Mouse (Mus musculus) forebrain, embryonic 15.5 days (tissue): ENCODE measurements around the gene Pus10. TPM values are rescaled to one million over a fixed set of nuclear protein-coding genes. Genes with fewer than 3 reads are reported as not detected.
"Not testable (repeated sequence)": the region's sequence is repeated elsewhere in the genome, so short reads cannot be mapped to it uniquely, and the experiment has no call there.

ENCODE experiments used
- ATAC-seq: fragments of 200-750 bp; cut with Nextera tagmentation; replicated peaks from 2 replicates; pipeline ENCODE4 v1.8.0; 2017; ENCODE audit warnings: mild to moderate bottlenecking, moderate TSS enrichment, moderate library complexity
- H3K27ac ChIP-seq: fragments of 300-500 bp; sonication (generic); replicated peaks from 2 replicates; pipeline ENCODE4 v1.5.1; 2015; ENCODE audit warnings: mild to moderate bottlenecking, inconsistent platforms
- H3K27me3 ChIP-seq: fragments of 300-500 bp; sonication (generic); 2 replicates; pipeline ENCODE4 v1.6.1; 2015; ENCODE audit warnings: inconsistent platforms
- H3K36me3 ChIP-seq: fragments of 300-500 bp; sonication (generic); 2 replicates; pipeline ENCODE4 v1.6.1; 2015; ENCODE audit warnings: mild to moderate bottlenecking, inconsistent platforms
- H3K4me1 ChIP-seq: fragments of 300-500 bp; sonication (generic); 2 replicates; pipeline ENCODE4 v1.6.1; 2015; ENCODE audit warnings: inconsistent platforms
- H3K4me2 ChIP-seq: fragments of 300-500 bp; sonication (generic); replicated peaks from 2 replicates; pipeline ENCODE4 v1.6.1; 2015; ENCODE audit warnings: mild to moderate bottlenecking, inconsistent platforms
- H3K4me3 ChIP-seq: fragments of 300-500 bp; sonication (generic); 2 replicates; pipeline ENCODE4 v1.5.1; 2015; ENCODE audit warnings: mild to moderate bottlenecking, inconsistent platforms
- H3K9ac ChIP-seq: fragments of 300-500 bp; sonication (generic); replicated peaks from 2 replicates; pipeline ENCODE4 v1.6.1; 2015; ENCODE audit warnings: mild to moderate bottlenecking, inconsistent platforms
- H3K9me3 ChIP-seq: fragments of 300-500 bp; sonication (generic); 2 replicates; pipeline ENCODE4 v1.6.1; 2016; ENCODE audit warnings: inconsistent platforms
- WGBS: fragments of 180-500 bp; shearing (Covaris S2); methylation state at CpG from one replicate; pipeline ENCODE4 v1.1.7; 2015; ENCODE audit warnings: mixed read lengths; 5-methylcytosine and 5-hydroxymethylcytosine counted together
- polyA plus RNA-seq: library from polyadenylated mRNA; unstranded; fragments of >200 nt; fragmentation: Nextera tagmentation; extraction: Ambion mirVana; gene quantifications from 2 replicates; pipeline ENCODE4 v1.2.1, GENCODE M21; 2015

Pus10 gene
- polyA plus RNA-seq, 1 experiment from 2014 or later = 12.1 TPM

DNA sequence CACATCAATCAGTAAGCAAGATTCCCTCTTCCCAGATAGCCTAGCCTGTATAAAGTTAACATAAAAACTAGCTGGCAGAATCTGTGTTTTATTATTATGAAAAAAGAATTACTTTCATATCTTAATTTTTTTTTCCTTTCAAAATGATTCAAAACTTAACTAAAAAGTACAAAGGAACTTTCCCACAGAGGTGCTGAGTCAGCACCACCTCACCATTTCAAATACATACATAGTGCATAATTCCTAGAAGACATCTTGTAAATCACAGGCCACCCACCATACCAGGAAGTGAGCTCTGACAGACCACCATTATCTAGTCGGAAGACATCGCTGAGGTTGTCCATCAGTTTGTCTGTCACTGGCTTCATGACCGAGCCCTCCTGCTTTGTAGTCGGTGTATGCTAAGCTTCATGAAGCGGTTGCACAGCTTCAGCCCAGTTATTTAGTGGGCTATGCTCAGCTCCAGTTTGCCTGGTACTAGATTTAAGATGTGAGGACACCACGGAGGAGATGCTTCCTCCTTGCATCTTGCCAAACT is 69.3 kb downstream of the Pus10 start:
- no peak overlapping the region for H3K4me2 ChIP-seq

DNA sequence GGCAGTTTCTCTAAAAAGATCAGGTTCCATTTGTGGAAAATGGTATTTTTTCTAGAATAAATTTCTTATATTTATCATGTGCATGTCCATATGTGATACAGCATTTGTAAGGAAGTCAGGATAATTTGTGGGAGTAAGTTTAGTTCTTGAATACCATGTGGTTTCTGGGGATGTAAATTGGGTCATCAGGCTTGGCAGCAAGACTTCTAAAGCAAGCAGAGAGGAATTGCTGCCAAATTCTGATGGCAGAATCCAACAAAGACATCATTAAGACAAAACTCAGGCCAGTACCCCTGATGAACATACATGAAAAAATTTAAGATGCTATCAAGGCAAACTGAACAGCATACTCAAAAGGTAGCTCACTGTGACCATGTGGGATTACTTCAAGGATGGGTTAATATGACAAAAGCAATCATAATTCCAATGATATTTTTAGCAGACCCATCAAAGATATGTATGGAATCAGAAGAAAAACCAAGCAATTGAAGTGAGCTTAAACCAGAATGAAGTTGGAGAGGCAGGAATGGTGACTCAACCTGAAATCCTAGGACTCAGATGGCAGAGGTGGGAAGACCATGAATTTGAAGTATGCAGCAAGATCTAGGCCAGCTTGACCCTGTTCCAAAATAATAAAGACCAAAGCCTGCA is 70.5 kb downstream of the Pus10 start:
- H3K36me3 ChIP-seq = peaks cover 11% of the 10 kb centered on the region
- H3K4me2 ChIP-seq = no peak overlapping the region
- H3K4me3 ChIP-seq = no peak overlapping the region
- ATAC-seq = no peak
- no peaks in the 10 kb centered on the region for H3K27me3 ChIP-seq
- no peaks in the 10 kb centered on the region for H3K4me1 ChIP-seq
- H3K9ac ChIP-seq = no peak overlapping the region
- H3K27ac ChIP-seq = no peak overlapping the region
- H3K9me3 ChIP-seq = no peaks in the 10 kb centered on the region

More for the DNA sequence above, 69.3 kb downstream of the Pus10 start:
- Histone ChIP-seq H3K4me3 (no peak overlapping the region), H3K27ac (no peak overlapping the region), H3K27me3 (no peaks in the 10 kb centered on the region), H3K9me3 (no peaks in the 10 kb centered on the region), H3K9ac (no peak overlapping the region), H3K4me1 (no peaks in the 10 kb centered on the region), H3K36me3 (peaks cover 19% of the 10 kb centered on the region)
- no peak for ATAC-seq
- 93% methylated on average over 6 of the region's 6 CpGs for WGBS

DNA sequence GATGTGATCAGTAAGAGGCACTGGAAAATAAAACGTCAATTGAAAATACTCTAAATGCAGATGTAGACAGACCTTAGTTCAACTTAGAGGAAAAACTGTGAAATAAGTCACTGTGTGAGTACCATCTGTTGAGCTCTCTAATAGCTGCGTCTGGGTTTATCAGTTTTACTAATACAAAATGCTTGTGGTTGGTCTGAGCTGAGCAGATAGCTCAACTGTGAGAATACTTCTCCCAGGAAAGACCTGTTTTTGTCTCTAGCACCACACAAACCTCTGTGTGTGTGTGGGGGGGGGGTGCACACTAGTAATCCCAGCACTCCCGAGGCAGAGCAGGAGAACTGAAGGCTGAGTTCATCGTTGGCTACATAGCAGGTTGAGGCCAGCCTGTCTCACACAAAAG is 75.4 kb downstream of the Pus10 start:
- H3K36me3 ChIP-seq = no peaks in the 10 kb centered on the region
- H3K27me3 ChIP-seq = no peaks in the 10 kb centered on the region
- no peak overlapping the region for H3K4me2 ChIP-seq
- WGBS = 71% methylated on average over 4 of the region's 4 CpGs
- no peak overlapping the region for H3K27ac ChIP-seq
- no peak overlapping the region for H3K4me3 ChIP-seq
- H3K9me3 ChIP-seq = no peaks in the 10 kb centered on the region
- no peaks in the 10 kb centered on the region for H3K4me1 ChIP-seq
- no peak for ATAC-seq
- no peak overlapping the region for H3K9ac ChIP-seq

DNA sequence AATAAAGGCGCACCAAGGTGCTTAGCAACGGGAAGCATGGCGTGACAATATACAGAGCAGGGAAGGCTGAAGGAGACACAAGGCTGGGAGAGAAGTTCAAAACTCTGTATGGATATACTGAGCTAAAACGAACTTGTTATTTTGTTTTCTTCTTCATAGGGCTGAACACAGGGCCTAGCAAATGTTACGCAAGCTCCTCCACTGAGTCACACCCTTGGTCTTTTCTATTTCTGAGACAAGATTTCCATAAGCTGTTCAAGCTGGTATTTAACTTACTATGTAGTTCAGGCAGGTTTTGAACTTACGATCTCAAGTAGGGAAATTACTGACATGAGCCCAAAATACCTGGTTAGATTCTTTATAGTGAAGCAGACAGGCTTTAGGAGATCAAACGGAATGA is 75.9 kb downstream of the Pus10 start:
- 89% methylated on average over 7 of the region's 7 CpGs for WGBS

DNA sequence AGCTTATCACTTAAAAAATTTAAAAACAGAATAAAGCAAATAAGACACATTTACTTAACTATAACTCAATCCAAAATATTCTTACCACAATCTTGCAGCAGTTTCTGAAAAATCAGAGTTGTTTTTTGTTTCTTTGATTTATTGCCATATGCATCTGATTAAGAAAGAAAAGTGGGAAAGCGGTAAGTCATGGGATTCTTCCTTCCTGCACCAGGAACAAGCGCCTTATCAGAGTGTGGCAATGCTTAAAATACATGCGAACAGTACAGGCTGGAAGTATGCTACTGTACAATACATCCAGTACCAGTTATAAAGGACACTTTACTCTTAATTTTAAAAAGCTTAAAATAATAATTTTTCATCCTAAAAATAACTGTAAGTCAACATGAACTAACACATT is 78.9 kb downstream of the Pus10 start:
- Histone ChIP-seq H3K9me3 (no peaks in the 10 kb centered on the region), H3K27ac (no peak overlapping the region), H3K9ac (no peak overlapping the region), H3K4me1 (no peaks in the 10 kb centered on the region), H3K4me3 (no peak overlapping the region), H3K4me2 (no peak overlapping the region), H3K27me3 (no peaks in the 10 kb centered on the region), H3K36me3 (no peaks in the 10 kb centered on the region)
- no peak for ATAC-seq
- 96% methylated on average over 3 of the region's 3 CpGs for WGBS

More for the DNA sequence above, 75.9 kb downstream of the Pus10 start:
- Histone ChIP-seq H3K9me3 (no peaks in the 10 kb centered on the region), H3K4me1 (no peaks in the 10 kb centered on the region), H3K27me3 (no peaks in the 10 kb centered on the region), H3K4me3 (no peak overlapping the region), H3K9ac (no peak overlapping the region), H3K27ac (no peak overlapping the region), H3K36me3 (no peaks in the 10 kb centered on the region), H3K4me2 (no peak overlapping the region)
- no peak for ATAC-seq

DNA sequence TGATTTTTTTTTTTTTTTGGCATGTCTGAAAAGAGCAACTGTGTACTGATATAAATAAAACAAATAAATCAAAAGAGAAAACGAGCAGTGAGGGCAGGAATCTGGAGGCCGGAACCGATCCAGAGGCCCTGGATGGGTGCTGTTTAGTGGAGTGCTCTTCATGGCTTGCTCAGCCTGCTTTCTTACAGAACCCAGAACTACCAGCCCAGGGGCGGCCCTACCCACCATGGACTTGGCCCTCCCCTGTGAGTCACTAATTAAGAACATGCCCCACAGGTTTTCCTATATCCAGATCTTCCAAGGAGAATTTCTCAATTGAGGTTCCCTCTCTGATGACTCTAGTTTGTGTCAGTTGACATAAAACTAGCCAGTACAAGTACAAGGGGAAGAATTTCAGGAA is 80.6 kb downstream of the Pus10 start:
- Histone ChIP-seq H3K9ac (no peak overlapping the region), H3K36me3 (no peaks in the 10 kb centered on the region), H3K9me3 (no peaks in the 10 kb centered on the region), H3K4me3 (no peak overlapping the region), H3K27me3 (no peaks in the 10 kb centered on the region), H3K4me2 (no peak overlapping the region), H3K4me1 (no peaks in the 10 kb centered on the region), H3K27ac (no peak overlapping the region)
- 83% methylated on average over 4 of the region's 4 CpGs for WGBS
- ATAC-seq = no peak

DNA sequence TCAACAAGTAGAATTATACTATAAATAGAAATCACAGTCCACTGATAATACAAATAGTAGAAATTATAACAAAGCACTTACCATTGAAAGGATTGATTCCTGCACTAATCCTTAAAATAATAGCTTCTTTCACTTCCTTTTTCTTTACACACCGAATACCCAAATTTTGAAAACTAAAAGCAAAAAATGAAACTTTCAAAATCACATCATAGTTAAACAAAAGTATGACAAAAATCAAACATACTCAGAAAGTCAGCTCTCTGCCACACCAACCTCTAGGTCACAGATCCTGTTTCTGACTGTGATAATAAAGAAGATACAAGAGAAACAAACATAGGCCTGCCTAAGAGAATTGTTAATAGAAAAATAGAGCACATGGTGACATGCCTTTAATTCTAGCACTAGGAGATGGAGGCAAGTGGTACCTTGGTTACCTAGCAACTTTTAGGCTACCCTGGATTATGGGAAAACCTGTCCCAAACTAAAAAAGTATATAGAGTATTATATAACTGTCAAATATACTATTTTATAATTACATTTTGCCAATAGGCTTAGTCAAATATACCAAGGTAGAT is 87.7 kb downstream of the Pus10 start:
- Histone ChIP-seq H3K27ac (no peak overlapping the region), H3K4me3 (no peak overlapping the region), H3K4me1 (no peaks in the 10 kb centered on the region), H3K4me2 (no peak overlapping the region), H3K9ac (no peak overlapping the region), H3K27me3 (no peaks in the 10 kb centered on the region), H3K36me3 (no peaks in the 10 kb centered on the region), H3K9me3 (no peaks in the 10 kb centered on the region)
- ATAC-seq = no peak
- WGBS = 76% methylated on average over 1 of the region's 1 CpGs

DNA sequence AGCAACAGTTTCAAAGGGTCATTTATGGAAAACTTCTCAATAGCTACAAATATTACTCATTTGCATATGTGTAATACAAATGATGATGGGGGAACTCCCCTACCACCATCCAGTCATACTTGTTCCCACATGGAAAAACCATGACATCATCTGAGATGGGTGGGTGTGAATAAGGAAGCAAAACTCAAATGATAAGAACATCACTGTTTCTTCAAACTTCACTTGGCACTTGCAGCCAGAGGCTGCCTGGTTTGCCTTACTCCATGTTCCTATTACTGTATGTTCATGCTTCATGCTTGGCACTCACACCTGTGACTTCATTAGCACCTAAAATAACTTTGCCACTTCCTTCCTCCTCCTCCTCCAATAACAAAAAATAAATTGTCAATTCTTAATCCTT is 88.9 kb downstream of the Pus10 start:
- no peak overlapping the region for H3K27ac ChIP-seq
- no peak overlapping the region for H3K4me2 ChIP-seq
- H3K4me3 ChIP-seq = no peak overlapping the region
- H3K9ac ChIP-seq = no peak overlapping the region
- H3K4me1 ChIP-seq = no peaks in the 10 kb centered on the region
- no peaks in the 10 kb centered on the region for H3K9me3 ChIP-seq
- H3K27me3 ChIP-seq = no peaks in the 10 kb centered on the region
- H3K36me3 ChIP-seq = no peaks in the 10 kb centered on the region
- no peak for ATAC-seq

DNA sequence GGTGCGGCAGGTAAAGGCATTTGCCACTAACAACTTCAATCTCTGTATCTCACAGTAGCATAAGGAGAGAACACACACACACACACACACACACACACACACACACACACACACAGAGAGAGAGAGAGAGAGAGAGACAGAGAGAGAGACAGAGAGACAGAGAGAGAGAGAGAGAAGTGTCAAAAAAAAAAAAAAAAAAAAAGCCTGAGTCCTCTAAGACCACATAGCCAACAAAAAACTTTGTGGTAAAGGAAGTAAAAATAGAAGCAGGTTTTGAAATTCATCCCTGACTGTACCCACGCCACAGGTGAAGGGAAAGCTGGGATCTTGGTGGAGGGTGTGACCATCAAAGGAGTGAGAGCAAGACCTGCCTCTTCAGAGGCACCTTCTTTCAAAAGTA is 92.7 kb downstream of the Pus10 start:
- Histone ChIP-seq H3K36me3 (no peaks in the 10 kb centered on the region), H3K4me1 (no peaks in the 10 kb centered on the region), H3K4me3 (no peak overlapping the region), H3K27me3 (no peaks in the 10 kb centered on the region), H3K4me2 (no peak overlapping the region), H3K9ac (no peak overlapping the region), H3K9me3 (no peaks in the 10 kb centered on the region), H3K27ac (no peak overlapping the region)
- WGBS = 97% methylated on average over 2 of the region's 2 CpGs
- ATAC-seq = no peak

DNA sequence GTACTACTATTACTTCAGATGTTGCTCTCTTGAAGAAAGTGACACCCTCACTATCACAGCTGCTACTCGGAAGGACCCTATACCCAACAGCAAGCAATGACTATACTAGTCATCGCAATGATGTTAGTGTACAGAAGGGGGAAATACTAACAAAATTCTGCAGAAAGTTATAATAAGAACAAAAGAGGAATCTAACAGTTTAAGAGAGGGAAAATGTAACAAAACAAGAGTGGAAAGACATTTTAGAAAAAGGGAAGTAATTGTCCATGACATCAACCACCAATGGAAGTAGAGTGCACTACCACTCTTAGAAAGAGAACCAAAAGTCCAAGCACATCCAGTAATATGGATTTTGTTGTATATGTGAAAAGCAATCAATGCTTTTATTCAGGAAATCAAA is 97.2 kb downstream of the Pus10 start:
- H3K9ac ChIP-seq = no peak overlapping the region
- no peak overlapping the region for H3K4me2 ChIP-seq
- 90% methylated on average over 2 of the region's 2 CpGs for WGBS
- H3K36me3 ChIP-seq = no peaks in the 10 kb centered on the region
- H3K27me3 ChIP-seq = no peaks in the 10 kb centered on the region
- H3K9me3 ChIP-seq = no peaks in the 10 kb centered on the region
- no peak for ATAC-seq
- no peak overlapping the region for H3K27ac ChIP-seq
- no peak overlapping the region for H3K4me3 ChIP-seq
- H3K4me1 ChIP-seq = no peaks in the 10 kb centered on the region

DNA sequence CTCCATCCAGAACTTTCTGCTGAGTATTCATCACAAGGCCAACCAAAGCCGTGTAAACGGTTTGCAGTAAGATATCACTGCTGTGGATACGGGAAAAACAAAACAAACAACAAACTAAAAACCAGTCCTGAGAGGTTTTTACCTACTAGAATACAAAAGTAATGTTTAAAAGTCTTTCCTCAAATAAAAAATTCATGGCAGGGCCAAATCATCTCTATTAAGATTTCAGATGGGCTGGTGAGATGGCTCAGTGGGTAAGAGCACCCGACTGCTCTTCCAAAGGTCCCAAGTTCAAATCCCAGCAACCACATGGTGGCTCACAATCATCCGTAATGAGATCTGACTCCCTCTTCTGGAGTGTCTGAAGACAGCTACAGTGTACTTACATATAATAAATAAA is 101.9 kb downstream of the Pus10 start:
- not testable (repeated sequence) for H3K9me3 ChIP-seq, H3K4me3 ChIP-seq, H3K4me2 ChIP-seq, H3K27ac ChIP-seq, H3K9ac ChIP-seq, ATAC-seq, H3K36me3 ChIP-seq, H3K27me3 ChIP-seq
- WGBS = 87% methylated on average over 5 of the region's 5 CpGs
- H3K4me1 ChIP-seq = peaks cover 12% of the 10 kb centered on the region

DNA sequence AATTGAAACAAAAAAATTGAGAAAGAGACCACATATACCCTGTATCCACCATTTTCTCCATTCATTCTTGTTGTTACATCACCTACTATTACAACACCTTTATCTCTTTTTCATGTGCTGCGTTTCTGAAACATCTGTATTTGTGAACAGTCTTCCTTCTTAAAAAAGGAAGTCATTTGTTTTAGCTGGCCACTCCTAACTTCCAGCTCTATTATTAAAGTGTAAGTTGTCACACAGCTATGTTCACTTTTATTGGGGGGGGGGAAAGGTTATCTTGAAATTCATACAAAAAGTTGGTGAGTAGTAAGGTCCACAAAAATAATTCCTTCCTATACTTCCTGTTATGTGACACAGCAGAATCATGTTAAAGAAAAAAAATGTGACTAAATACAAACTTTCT is 102.5 kb downstream of the Pus10 start:
- H3K27me3 ChIP-seq = no peaks in the 10 kb centered on the region
- no peak overlapping the region for H3K4me3 ChIP-seq
- no peaks in the 10 kb centered on the region for H3K9me3 ChIP-seq
- ATAC-seq = no peak
- H3K4me1 ChIP-seq = peaks cover 12% of the 10 kb centered on the region
- no peaks in the 10 kb centered on the region for H3K36me3 ChIP-seq
- no peak overlapping the region for H3K27ac ChIP-seq
- H3K9ac ChIP-seq = no peak overlapping the region
- H3K4me2 ChIP-seq = no peak overlapping the region
- WGBS = 76% methylated on average over 1 of the region's 1 CpGs

DNA sequence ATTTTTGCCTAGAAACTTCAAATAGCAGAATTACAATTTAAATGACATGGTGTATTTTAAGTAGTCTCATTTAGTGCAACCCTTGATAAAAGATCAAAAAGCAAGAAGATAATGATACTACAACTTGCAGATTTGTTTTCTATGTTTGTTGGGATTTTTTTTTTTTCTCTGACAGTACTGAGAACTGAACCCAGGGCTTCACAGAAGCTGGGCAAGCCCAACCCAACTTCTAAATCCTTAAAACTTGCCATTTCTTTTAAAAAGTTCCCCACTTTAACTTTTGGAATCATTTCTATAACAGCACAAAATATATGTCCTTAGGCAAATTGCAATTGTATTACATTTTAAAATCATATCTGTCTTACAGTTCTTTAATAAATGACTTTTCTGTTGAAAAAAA is 103.6 kb downstream of the Pus10 start:
- no peak for ATAC-seq
- no peak overlapping the region for H3K4me2 ChIP-seq
- H3K36me3 ChIP-seq = no peaks in the 10 kb centered on the region
- H3K4me3 ChIP-seq = no peak overlapping the region
- H3K4me1 ChIP-seq = peaks cover 12% of the 10 kb centered on the region
- H3K9ac ChIP-seq = no peak overlapping the region
- no peaks in the 10 kb centered on the region for H3K27me3 ChIP-seq
- H3K27ac ChIP-seq = no peak overlapping the region
- no peaks in the 10 kb centered on the region for H3K9me3 ChIP-seq
